Mouse (Mus musculus): ENCODE data around the gene Psmb6.

DNA sequence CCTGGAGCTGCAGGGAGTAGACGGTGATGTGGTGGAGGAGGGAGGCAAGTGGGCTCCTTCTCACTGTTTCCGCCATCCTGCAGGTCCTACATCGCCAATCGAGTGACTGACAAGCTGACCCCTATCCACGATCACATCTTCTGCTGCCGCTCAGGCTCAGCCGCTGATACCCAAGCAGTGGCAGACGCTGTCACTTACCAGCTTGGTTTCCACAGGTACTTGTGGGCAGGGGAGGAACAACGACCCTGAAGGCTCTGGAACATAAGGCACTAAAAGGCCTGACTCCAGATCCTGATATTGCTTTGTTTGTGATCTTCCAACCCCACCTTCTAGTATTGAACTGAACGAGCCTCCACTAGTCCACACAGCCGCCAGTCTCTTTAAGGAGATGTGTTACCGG lies 1.0 kb downstream of the Psmb6 start:
- no peak for TF ChIP-seq CTCF (IDR thresholded peaks at IDR 0.05; ENCODE audit: low read depth, low read length)
- TF ChIP-seq POLR2A (IDR thresholded peaks at IDR 0.05; ENCODE audit: insufficient read depth, low read length), result no peak

Data from ES-Bruce4 (cell line).